Mouse (Mus musculus): Measurements from ENCODE around the gene Tmtc2. TPM values are rescaled to one million over a fixed set of nuclear protein-coding genes. Genes with fewer than 3 reads are reported as not detected.
"Not testable (repeated sequence)": the region's sequence is repeated elsewhere in the genome, so short reads cannot be mapped to it uniquely, and the experiment has no call there.

Tmtc2 gene
- total RNA-seq, 2 experiments from 2014 or later = 0.97 to 2.1 TPM

GRCm38 (mm10) chr10:105286221-105286620 is 288.0 kb downstream of the Tmtc2 start:
- no peak for TF ChIP-seq CTCF (IDR thresholded peaks at IDR 0.05)
- intact Hi-C loops (cut with DNase I) = no loop called here
- no peak overlapping the region for H3K27ac ChIP-seq
- no peak for DNase-seq
- no peak overlapping the region for H3K4me3 ChIP-seq

GRCm38 (mm10) chr10:105284171-105284570 is 290.1 kb downstream of the Tmtc2 start:
- peak; percentile 59 for DNase-seq
- intact Hi-C loops (cut with DNase I) = no loop called here
- no peak for TF ChIP-seq CTCF (IDR thresholded peaks at IDR 0.05)
- peak overlapping the region; percentile 31 for H3K4me3 ChIP-seq
- peak overlapping the region; percentile 24; the same call in 1 of the 2 replicates for H3K27ac ChIP-seq

GRCm38 (mm10) chr10:105280933-105281332 is 293.3 kb downstream of the Tmtc2 start:
- no peak for TF ChIP-seq CTCF (IDR thresholded peaks at IDR 0.05)
- no peak for DNase-seq
- H3K27ac ChIP-seq = no peak overlapping the region
- H3K4me3 ChIP-seq = no peak overlapping the region
- intact Hi-C loops (cut with DNase I) = no loop called here

GRCm38 (mm10) chr10:105260053-105260452 is 314.2 kb downstream of the Tmtc2 start:
- intact Hi-C loops (cut with DNase I) = no loop called here
- H3K27ac ChIP-seq = no peak overlapping the region
- peak; percentile 14; the same call in 1 of the 2 replicates for TF ChIP-seq CTCF (IDR thresholded peaks at IDR 0.05)

GRCm38 (mm10) chr10:105238291-105238690 is 336.0 kb downstream of the Tmtc2 start:
- DNase-seq = peak; percentile 59
- H3K27ac ChIP-seq; H3K4me3 ChIP-seq; intact Hi-C loops (cut with DNase I): not testable (repeated sequence)

More at GRCm38 (mm10) chr10:105260053-105260452, 314.2 kb downstream of the Tmtc2 start:
- no peak overlapping the region for H3K4me3 ChIP-seq
- no peak for DNase-seq

GRCm38 (mm10) chr10:105232864-105233263 is 341.4 kb downstream of the Tmtc2 start:
- intact Hi-C loops (cut with DNase I) = no loop called here
- no peak for DNase-seq
- no peak for TF ChIP-seq CTCF (IDR thresholded peaks at IDR 0.05)
- Histone ChIP-seq H3K4me3 (no peak overlapping the region), H3K27ac (no peak overlapping the region)

- no peak for DNase-seq
- Histone ChIP-seq H3K4me3 (no peak overlapping the region), H3K27ac (no peak overlapping the region)
- TF ChIP-seq CTCF (IDR thresholded peaks at IDR 0.05) = no peak
- intact Hi-C loops (cut with DNase I) = no loop called here
Observed at GRCm38 (mm10) chr10:105230416-105230815, 343.8 kb downstream of the Tmtc2 start.

- no peak overlapping the region for H3K4me3 ChIP-seq
- intact Hi-C loops (cut with DNase I) = no loop called here
- no peak for DNase-seq
- no peak overlapping the region for H3K27ac ChIP-seq
- no peak for TF ChIP-seq CTCF (IDR thresholded peaks at IDR 0.05)
Observed at GRCm38 (mm10) chr10:105228623-105229022, 345.6 kb downstream of the Tmtc2 start.

- intact Hi-C loops (cut with DNase I) = no loop called here
- Histone ChIP-seq H3K4me3 (no peak overlapping the region), H3K27ac (no peak overlapping the region)
- no peak for DNase-seq
- no peak for TF ChIP-seq CTCF (IDR thresholded peaks at IDR 0.05)
Observed at GRCm38 (mm10) chr10:105227631-105228030, 346.6 kb downstream of the Tmtc2 start.

GRCm38 (mm10) chr10:105225714-105226113 is 348.5 kb downstream of the Tmtc2 start:
- no peak for TF ChIP-seq CTCF (IDR thresholded peaks at IDR 0.05)
- no peak for DNase-seq
- no peak overlapping the region for H3K4me3 ChIP-seq
- no peak overlapping the region for H3K27ac ChIP-seq
- intact Hi-C loops (cut with DNase I) = no loop called here

- TF ChIP-seq CTCF (IDR thresholded peaks at IDR 0.05) = no peak
- no peak overlapping the region for H3K4me3 ChIP-seq
- intact Hi-C loops (cut with DNase I) = no loop called here
- no peak for DNase-seq
- no peak overlapping the region for H3K27ac ChIP-seq
Observed at GRCm38 (mm10) chr10:105222904-105223303, 351.3 kb downstream of the Tmtc2 start.

GRCm38 (mm10) chr10:105201491-105201890 is 372.8 kb downstream of the Tmtc2 start:
- Histone ChIP-seq H3K27ac (no peak overlapping the region), H3K4me3 (no peak overlapping the region)
- peak; percentile 13 for DNase-seq
- TF ChIP-seq CTCF (IDR thresholded peaks at IDR 0.05) = no peak
- intact Hi-C loops (cut with DNase I) = no loop called here

- intact Hi-C loops (cut with DNase I) = no loop called here
- no peak overlapping the region for H3K4me3 ChIP-seq
- TF ChIP-seq CTCF (IDR thresholded peaks at IDR 0.05) = no peak
- H3K27ac ChIP-seq = no peak overlapping the region
- DNase-seq = no peak
Observed at GRCm38 (mm10) chr10:105200678-105201077, 373.6 kb downstream of the Tmtc2 start.

GRCm38 (mm10) chr10:105200092-105200491 is 374.2 kb downstream of the Tmtc2 start:
- intact Hi-C loops (cut with DNase I) = no loop called here
- no peak for DNase-seq
- no peak for TF ChIP-seq CTCF (IDR thresholded peaks at IDR 0.05)
- H3K4me3 ChIP-seq = no peak overlapping the region
- H3K27ac ChIP-seq = no peak overlapping the region

All from gastrocnemius, adult 2 months (tissue).